Mouse (Mus musculus) kidney, adult 11 months (tissue): Measurements from ENCODE around the gene Srgn.
"Not testable (repeated sequence)": the region's sequence is repeated elsewhere in the genome, so short reads cannot be mapped to it uniquely, and the experiment has no call there.

Experiments
- DNase-seq: peaks from one replicate; pipeline ENCODE4 v3.0.0; 2022

Gene Srgn

GRCm38 (mm10) chr10:62520911-62521310 lies 6.3 kb downstream of the Srgn start:
- no peak for DNase-seq

DNA sequence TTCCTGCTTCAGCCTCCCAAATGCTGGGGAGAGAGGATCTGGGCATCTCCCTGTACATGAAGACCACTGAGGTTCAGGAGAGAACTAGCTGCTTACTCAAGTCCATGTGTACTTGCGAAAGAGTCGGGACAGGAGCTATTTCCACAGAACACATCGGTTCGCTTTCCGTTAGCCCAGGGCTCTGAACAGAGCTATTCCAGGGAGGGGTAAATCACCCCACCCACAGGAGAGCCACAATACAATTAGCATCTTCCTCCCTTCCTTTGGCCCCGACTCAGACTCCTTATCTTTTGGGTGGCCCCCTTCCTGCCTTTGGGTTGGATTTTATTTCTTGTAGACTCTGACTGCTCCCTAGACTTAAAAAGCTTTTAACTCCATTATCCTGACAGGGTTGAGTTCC lies 9.7 kb downstream of the Srgn start:
- no peak for DNase-seq

DNA sequence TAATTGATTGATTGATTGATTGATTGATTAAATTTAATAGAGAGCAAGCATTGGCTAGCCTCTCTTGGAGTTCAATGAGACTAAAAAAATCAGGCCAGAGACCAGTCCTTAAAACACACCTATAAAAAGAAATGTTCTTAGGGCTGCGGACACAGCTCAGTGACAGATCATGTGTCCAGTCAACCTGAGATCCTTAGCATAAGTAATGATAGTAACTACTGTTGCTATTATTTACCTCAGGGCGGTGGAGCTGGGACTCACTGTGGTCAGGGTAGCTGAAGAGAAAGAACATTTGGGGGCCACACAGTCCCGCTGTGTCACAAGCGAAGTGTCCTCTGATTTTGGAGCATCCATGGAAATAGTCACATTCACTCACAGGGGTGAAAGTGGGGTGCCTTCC lies 14.4 kb downstream of the Srgn start:
- DNase-seq, result no peak

DNA sequence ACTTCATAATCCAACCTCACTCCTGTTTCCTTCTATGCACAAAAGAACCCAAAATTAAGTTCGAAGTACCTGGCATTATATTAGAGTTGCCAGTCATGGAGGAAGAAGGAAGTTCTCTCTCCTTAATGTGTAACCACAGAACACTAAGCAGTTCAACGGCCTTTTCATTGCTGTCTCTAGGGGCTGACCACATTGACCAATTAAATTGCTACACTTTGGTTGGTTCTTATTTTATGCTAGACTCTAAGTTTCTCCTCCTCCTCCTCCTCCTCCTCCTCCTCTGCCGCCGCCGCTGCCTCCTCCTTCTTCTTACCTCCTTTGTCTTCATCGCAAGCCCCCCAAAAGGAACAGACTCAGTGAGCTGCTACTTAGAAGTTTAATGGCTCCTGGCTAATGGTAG lies 15.7 kb downstream of the Srgn start:
- DNase-seq, result no peak

DNA sequence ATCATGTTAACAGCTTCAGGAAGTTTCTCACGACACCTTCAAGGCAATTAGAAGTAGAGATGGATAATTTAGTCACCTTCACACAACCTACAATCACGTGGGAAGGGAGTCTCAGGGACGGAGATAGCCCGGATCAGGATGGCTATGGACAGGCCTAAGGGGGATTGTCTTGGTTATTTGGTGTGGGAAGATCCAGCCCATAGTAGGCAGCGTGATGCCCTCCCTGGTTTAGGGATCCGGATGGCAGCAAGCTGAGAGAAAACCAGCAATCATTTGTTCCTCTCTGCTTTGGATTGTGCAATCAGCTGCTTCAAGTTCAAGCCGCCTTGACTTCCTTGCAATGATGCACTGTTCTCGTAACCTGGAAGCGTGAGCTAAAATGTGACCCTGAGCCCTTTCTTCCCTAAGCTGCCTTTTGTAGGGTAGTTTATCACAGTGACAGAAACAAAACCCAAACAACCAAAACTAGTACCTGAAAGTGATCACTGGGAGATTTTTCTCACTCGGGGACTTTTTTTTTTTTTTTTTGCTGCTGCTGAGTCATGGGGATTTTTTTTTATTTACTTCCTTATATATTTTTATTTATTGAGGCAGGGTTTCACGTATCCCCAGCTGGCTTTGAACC lies 18.1 kb downstream of the Srgn start:
- DNase-seq, result no peak

- peak; percentile 52 for DNase-seq
These were observed 18.8 kb downstream of the Srgn start for GRCm38 (mm10) chr10:62508459-62508858.

DNA sequence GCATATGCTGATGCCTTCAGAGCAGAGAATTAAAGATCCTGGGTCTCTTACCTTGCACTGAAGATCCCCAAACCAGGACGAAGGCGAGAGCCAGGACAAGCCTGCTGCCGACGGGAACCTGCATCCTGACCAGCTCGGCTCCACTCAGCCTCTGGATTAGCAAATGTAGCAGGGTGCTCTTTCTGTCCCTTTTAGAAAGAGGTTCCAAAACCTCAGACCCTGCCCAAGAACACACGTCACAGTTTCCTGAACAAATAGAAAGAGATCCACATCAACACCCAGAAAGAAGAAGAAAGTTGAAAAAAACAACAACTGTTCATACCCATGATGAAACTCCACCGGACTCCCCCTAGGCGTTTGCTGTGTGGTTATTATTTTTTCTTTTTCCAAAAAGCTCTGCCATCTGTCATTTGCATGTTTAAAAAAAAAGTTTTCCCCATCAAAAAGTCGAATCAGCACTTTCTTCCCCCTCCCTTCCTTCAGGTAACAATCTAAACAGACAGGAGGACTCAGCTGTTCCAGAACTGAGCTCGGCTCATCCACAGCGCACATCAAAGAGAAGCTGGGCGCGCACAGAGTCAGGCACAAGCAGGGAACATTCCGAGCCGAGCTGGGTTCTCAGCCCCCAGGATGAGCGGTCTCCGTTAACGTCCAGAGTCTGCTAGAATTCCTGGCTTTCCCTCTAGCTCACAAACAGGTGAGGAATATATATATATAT lies 19.5 kb downstream of the Srgn start:
- peak; percentile 56 for DNase-seq

- no peak for DNase-seq
These were observed 20.2 kb downstream of the Srgn start for GRCm38 (mm10) chr10:62507071-62507470.

DNA sequence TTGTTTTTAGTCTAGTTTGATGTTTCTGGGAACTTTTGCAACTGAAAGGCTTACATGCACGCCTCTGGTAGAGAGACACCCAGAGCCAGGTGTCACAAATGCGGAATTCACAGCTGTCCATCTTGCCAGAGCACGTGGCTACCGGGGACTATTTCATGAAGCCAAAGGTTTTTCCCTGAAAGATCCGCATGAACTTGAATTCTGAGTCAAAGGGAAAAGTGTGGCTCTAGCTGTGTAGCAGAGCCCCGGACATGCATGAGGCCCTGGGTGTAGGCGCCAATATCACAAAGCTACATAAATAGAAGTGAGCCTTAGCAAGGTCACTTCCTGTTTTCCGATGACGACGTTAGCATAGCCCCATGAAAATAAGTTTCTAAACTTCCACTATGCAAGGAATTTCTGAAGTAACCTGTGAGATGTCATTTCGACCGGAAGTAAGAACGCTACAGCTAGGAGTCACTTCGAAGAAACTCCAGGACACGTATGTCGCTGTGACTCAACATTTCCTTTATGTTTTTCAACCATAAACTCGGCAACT lies 21.2 kb downstream of the Srgn start:
- DNase-seq, result no peak

- no peak for DNase-seq
These were observed 21.8 kb downstream of the Srgn start for GRCm38 (mm10) chr10:62505224-62505983.

DNA sequence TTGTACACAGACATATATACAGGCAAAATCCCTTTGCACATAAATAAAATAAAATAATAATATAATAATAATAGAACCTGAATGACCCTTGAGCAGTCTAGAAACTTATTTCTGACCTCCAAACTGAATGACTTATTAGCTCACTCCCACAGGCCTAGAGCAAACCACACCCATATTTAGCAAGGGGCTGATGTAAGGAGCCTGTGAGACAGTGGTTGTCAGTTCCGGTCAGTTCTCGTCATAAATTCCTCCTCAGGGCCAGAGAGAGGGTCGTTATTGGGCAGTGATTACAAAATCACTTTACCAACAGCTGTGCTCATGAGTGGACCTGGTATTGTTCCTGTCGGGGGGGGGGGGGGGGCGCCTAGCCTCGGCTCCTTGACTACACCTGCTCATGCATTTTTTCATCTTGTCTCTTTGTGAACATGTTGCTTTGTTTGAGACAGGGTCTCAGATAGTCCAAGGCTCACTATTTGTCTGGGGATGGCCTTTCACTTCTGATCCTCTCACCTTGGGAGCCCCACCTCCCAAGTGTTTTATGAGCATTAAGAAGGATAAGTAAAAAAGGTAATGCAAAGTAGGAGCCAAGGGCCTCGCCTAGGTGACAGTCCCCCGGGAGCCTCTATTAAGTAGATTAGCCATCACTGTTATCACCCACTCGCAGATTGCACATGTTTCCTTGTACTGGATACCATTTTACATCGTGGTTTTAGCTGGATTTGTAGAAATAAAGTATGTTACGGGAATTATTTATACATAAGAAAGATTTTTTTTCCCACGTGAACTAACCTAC lies 23.2 kb downstream of the Srgn start:
- DNase-seq, result no peak

DNA sequence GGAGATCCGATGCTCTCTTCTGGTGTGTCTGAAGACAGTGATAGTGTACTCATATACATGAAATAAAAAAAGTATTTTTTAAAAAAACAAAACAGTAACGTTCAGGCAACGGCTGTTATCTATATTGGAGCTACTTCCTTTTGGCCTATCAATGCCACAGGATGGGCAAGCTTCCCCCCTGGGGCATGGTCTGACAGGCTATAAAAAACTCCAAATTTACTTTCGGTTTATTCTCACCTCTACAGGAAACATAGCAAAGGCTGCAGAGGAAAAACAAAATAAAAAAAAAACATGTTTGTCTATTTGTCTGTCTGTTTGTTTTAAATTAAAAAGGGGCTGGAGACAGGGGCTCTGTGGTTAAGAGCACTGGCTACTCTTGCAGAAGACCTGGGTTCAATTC lies 23.9 kb downstream of the Srgn start:
- no peak for DNase-seq

- DNase-seq, result no peak
These were observed 25.3 kb downstream of the Srgn start for GRCm38 (mm10) chr10:62501951-62502350.

DNA sequence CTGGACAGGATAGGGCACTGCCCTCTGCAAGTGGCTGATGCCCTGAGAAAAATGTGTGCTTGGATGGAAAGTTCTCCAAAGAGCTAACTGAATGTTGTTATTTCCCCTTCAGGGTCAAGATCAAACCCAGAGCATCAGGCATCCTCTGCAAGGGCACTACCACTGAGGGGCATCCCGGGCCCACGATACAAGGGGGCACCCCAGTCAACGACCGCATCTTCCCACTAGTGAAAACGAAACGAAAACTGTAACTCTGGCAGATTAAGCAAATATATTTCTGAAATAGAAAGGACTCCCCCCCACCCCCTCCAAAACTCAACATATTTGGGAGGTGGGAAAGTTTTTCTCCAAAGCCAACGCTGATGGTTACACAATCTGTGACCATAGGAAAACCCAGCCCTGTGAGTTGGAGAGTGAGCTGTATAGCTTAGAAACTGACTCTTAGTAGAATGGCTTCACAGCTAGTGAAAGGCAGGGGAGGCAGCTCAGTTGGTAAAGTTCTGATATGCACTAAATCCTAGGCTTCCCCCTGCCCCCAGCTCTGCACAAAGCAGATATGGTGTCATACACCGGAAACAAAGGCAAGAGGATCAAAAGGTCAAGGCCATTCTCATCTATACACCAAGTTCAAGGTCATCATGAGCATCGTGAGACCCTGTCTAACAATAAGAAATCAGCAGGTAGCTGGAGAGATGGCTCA lies 26.2 kb downstream of the Srgn start:
- DNase-seq, result no peak

GRCm38 (mm10) chr10:62500088-62500915 lies 26.9 kb downstream of the Srgn start:
- no peak for DNase-seq

- not testable (repeated sequence) for DNase-seq
These were observed 35.6 kb downstream of the Srgn start for GRCm38 (mm10) chr10:62491681-62492080.

- no peak for DNase-seq
These were observed 39.0 kb downstream of the Srgn start for GRCm38 (mm10) chr10:62488266-62488665.

GRCm38 (mm10) chr10:62486618-62487415 lies 40.4 kb downstream of the Srgn start, which contains the start of gene Vps26a:
Gene Vps26a (minus strand): TSS chr10:62486805.
- DNase-seq, result peak; percentile 100

DNA sequence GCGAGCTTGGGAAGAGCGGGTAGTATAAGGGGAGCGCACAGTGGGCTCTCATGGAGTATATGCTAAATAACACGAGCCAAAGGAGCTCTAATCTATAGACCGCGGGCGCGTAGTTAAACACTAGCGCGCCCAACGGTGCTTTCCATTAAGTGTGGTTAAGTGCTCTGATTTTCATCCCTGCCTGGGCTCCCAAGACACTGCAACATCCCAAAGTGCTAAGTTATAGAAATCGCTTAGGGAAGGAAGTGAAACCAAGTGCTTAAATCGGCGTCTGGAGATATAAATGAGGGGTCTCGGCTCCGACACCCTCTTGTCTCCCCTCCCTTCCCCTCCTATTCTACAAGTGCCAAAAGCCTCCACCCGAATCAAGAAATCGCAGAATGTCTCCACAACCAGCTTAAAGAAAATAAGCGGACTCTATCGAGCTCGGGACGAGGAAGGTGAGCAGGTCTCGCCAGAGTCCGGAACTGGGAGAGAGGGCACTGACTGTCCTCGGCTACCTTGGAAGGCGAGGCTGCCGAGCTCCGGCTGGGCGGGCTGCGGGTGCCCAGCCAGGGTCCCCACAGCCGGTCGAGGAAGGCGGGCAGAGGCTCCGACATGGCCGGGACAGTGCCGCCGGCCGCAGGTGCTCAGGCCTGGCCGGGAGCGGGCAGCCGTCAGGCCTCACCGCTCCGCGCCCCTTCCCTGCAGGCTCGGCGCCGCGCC lies 41.2 kb downstream of the Srgn start:
- DNase-seq, result no peak
